Mouse (Mus musculus): Measurements from ENCODE around the gene Calcoco2.

Gene Calcoco2

GRCm38 (mm10) chr11:96110950-96111349 is 814 bp downstream of the Calcoco2 start:
- ChIA-PET POLR2A (interaction anchor here in 3 of 4 experiments (0.6 to 11.4 kb wide), 14 partner anchors 9 to 719 kb away, joined by 3 to 128 read pairs (median 4); partner anchors contain the start of genes Atp5g1 (in 1 of the 3), Nfe2l1 (in 1 of the 3), Ttll6 (in 1 of the 3) and Ube2z (in 1 of the 3)), CTCF (interaction anchor here in 3 of 4 experiments (0.6 to 2.7 kb wide), 22 partner anchors 9 to 130 kb away, joined by 3 to 20 read pairs (median 4); partner anchors contain the start of gene Ttll6 (in 1 of the 3))

GRCm38 (mm10) chr11:96108376-96108775 is 3.4 kb downstream of the Calcoco2 start:
- ChIA-PET CTCF (interaction anchor here in 2 of 4 experiments (0.5 to 1.5 kb wide), 2 partner anchors 16 to 304 kb away, joined by 3 read pairs; no protein-coding TSS in a partner anchor), POLR2A (interaction anchor here in 3 of 4 experiments (0.6 to 2.8 kb wide), 10 partner anchors 9 to 204 kb away, joined by 3 to 9 read pairs (median 3); no protein-coding TSS in a partner anchor)

GRCm38 (mm10) chr11:96093361-96093760 is 18.4 kb downstream of the Calcoco2 start:
- ChIA-PET POLR2A (interaction anchor here in 2 of 4 experiments (0.7 to 3.2 kb wide), 4 partner anchors 21 to 1500 kb away, joined by 3 to 15 read pairs (median 3); no protein-coding TSS in a partner anchor), CTCF (interaction anchor here (0.6 to 3.3 kb wide), 23 partner anchors 9 to 653 kb away, joined by 3 to 14 read pairs (median 4); partner anchors contain the start of genes Ttll6 (in 2 of the 4), Atp5g1 (in 1 of the 4), Calcoco2 (in 1 of the 4) and Hoxb13 (in 1 of the 4))

- ChIA-PET CTCF (interaction anchor here (0.6 to 3.3 kb wide), 28 partner anchors 9 to 652 kb away, joined by 3 to 14 read pairs (median 4); partner anchors contain the start of genes Ttll6 (in 2 of the 4), Atp5g1 (in 1 of the 4), Calcoco2 (in 1 of the 4) and Hoxb13 (in 1 of the 4)), POLR2A (interaction anchor here in 2 of 4 experiments (0.7 to 3.2 kb wide), 6 partner anchors 17 to 1500 kb away, joined by 3 to 15 read pairs (median 3); partner anchors contain the start of gene Atp5g1 (in 1 of the 2))
Measured at GRCm38 (mm10) chr11:96092674-96093291, 19.0 kb downstream of the Calcoco2 start.

- ChIA-PET POLR2A (interaction anchor here in 2 of 4 experiments (0.6 kb wide), 2 partner anchors 29 to 37 kb away, joined by 3 to 7 read pairs; no protein-coding TSS in a partner anchor), CTCF (interaction anchor here in 3 of 4 experiments (0.7 to 1.7 kb wide), 5 partner anchors 20 to 304 kb away, joined by 3 to 5 read pairs (median 4); partner anchors contain the start of genes Calcoco2 (in 1 of the 3) and Snf8 (in 1 of the 3))
Measured at GRCm38 (mm10) chr11:96091073-96091472, 20.7 kb downstream of the Calcoco2 start.

- POLR2A ChIA-PET: interaction anchor here in 3 of 4 experiments (0.7 to 4.9 kb wide), 6 partner anchors 12 to 52 kb away, joined by 3 to 49 read pairs (median 10); partner anchors contain the start of genes Atp5g1 (in 3 of the 3) and Ube2z (in 1 of the 3)
- CTCF ChIA-PET: interaction anchor here (0.6 to 2.7 kb wide), 5 partner anchors 12 to 152 kb away, joined by 3 to 11 read pairs (median 5); partner anchors contain the start of gene Atp5g1 (in 1 of the 4)
Measured at GRCm38 (mm10) chr11:96087981-96088380, 23.8 kb downstream of the Calcoco2 start.

GRCm38 (mm10) chr11:96082682-96083081 is 29.1 kb downstream of the Calcoco2 start:
- CTCF ChIA-PET: no interaction called here

GRCm38 (mm10) chr11:96080736-96081135 is 31.0 kb downstream of the Calcoco2 start:
- POLR2A ChIA-PET: interaction anchor here in 1 of 4 experiments (0.7 kb wide), 1 partner anchor 36 kb away, joined by 5 read pairs; no protein-coding TSS in a partner anchor
- CTCF ChIA-PET: no interaction called here

More at GRCm38 (mm10) chr11:96082682-96083081, 29.1 kb downstream of the Calcoco2 start:
- POLR2A ChIA-PET: interaction anchor here in 2 of 4 experiments (0.6 to 1.2 kb wide), 3 partner anchors 9 to 68 kb away, joined by 3 to 6 read pairs (median 3); no protein-coding TSS in a partner anchor

GRCm38 (mm10) chr11:96076221-96077105 is 35.3 kb downstream of the Calcoco2 start:
- POLR2A ChIA-PET: interaction anchor here (0.6 to 4.3 kb wide), 69 partner anchors 8 to 767 kb away, joined by 3 to 121 read pairs (median 4); partner anchors contain the start of genes Ube2z (in 4 of the 4), Snf8 (in 2 of the 4), B4galnt2 (in 1 of the 4) and Calcoco2 (in 1 of the 4)
- CTCF ChIA-PET: interaction anchor here (0.6 to 2.9 kb wide), 17 partner anchors 10 to 298 kb away, joined by 3 to 25 read pairs (median 3); partner anchors contain the start of genes Snf8 (in 1 of the 4), Ttll6 (in 1 of the 4) and Ube2z (in 1 of the 4)

- ChIA-PET POLR2A (interaction anchor here (0.5 to 4.3 kb wide), 107 partner anchors 9 to 766 kb away, joined by 3 to 121 read pairs (median 4); partner anchors contain the start of genes Ube2z (in 4 of the 4), Snf8 (in 3 of the 4), Igf2bp1 (in 2 of the 4) and B4galnt2 (in 1 of the 4)), CTCF (interaction anchor here (0.5 to 2.9 kb wide), 27 partner anchors 11 to 681 kb away, joined by 3 to 25 read pairs (median 3); partner anchors contain the start of genes Snf8 (in 3 of the 4), Ttll6 (in 1 of the 4) and Ube2z (in 1 of the 4))
Measured at GRCm38 (mm10) chr11:96075509-96076220, 36.1 kb downstream of the Calcoco2 start, which contains the start of gene Atp5g1. Atp5g1 (minus strand) TSS chr11:96075670.

- ChIA-PET CTCF (interaction anchor here (0.5 to 2.9 kb wide), 22 partner anchors 10 to 682 kb away, joined by 3 to 25 read pairs (median 4); partner anchors contain the start of genes Snf8 (in 2 of the 4), Ttll6 (in 1 of the 4) and Ube2z (in 1 of the 4)), POLR2A (interaction anchor here (0.5 to 4.3 kb wide), 100 partner anchors 9 to 765 kb away, joined by 3 to 121 read pairs (median 4); partner anchors contain the start of genes Ube2z (in 4 of the 4), Snf8 (in 3 of the 4), Igf2bp1 (in 2 of the 4) and B4galnt2 (in 1 of the 4))
Measured at GRCm38 (mm10) chr11:96075177-96075508, 36.6 kb downstream of the Calcoco2 start.

GRCm38 (mm10) chr11:96074351-96075176 is 37.2 kb downstream of the Calcoco2 start:
- CTCF ChIA-PET: interaction anchor here in 3 of 4 experiments (0.5 to 2.9 kb wide), 11 partner anchors 10 to 653 kb away, joined by 3 to 25 read pairs (median 4); partner anchors contain the start of genes Snf8 (in 1 of the 3) and Ube2z (in 1 of the 3)
- POLR2A ChIA-PET: interaction anchor here in 3 of 4 experiments (0.6 to 4.3 kb wide), 44 partner anchors 8 to 765 kb away, joined by 3 to 121 read pairs (median 4); partner anchors contain the start of genes Ube2z (in 3 of the 3), Snf8 (in 2 of the 3), Kat7 (in 1 of the 3) and Slc35b1 (in 1 of the 3)

- ChIA-PET CTCF (interaction anchor here in 3 of 4 experiments (0.5 to 2.9 kb wide), 4 partner anchors 9 to 188 kb away, joined by 3 to 25 read pairs (median 4); partner anchors contain the start of gene Ube2z (in 1 of the 3)), POLR2A (interaction anchor here in 3 of 4 experiments (0.8 to 4.3 kb wide), 8 partner anchors 9 to 67 kb away, joined by 3 to 121 read pairs (median 6); partner anchors contain the start of genes Ube2z (in 2 of the 3) and Snf8 (in 1 of the 3))
Measured at GRCm38 (mm10) chr11:96073295-96073993, 38.3 kb downstream of the Calcoco2 start.

GRCm38 (mm10) chr11:96071013-96071412 is 40.8 kb downstream of the Calcoco2 start:
- CTCF ChIA-PET: interaction anchor here in 2 of 4 experiments (0.5 to 0.9 kb wide), 2 partner anchors 72 to 292 kb away, joined by 3 read pairs; no protein-coding TSS in a partner anchor
- POLR2A ChIA-PET: interaction anchor here in 2 of 4 experiments (0.8 to 2.1 kb wide), 4 partner anchors 16 to 36 kb away, joined by 3 to 8 read pairs (median 4); partner anchors contain the start of gene Snf8 (in 1 of the 2)

Measured in embryonic stem cell, embryonic (primary cell).